In genomic region chr14:98791232-98791906, GRCm38 (mm10) we compare ENCODE assay signal across 26 mouse cellular contexts.
A peak's percentile ranks its signal among the peaks of the same experiment; 100 is the strongest.
DNase-seq lines count a peak whose midpoint lies in the region; ATAC-seq and TF ChIP-seq lines count a peak whose summit lies in the region.
"Had no signal": no experiment of that assay in that cellular context is flagged by ENCODE, and none has a peak within 500 bp of the region (broad histone marks: within the 10 kb centered on the region; RNA-seq: fewer than 3 reads in every experiment).

No protein-coding gene starts in this region.

- no peaks in the 10 kb centered on the region for H3K4me1 ChIP-seq in hindbrain, embryonic 11.5 days (replicated peaks; ENCODE audit: control insufficient read depth, insufficient read depth, low read length)
- H3K4me1 ChIP-seq in hindbrain, embryonic 10.5 days (replicated peaks), result peaks cover 12% of the 10 kb centered on the region
- no peaks in the 10 kb centered on the region for H3K4me1 ChIP-seq in limb, embryonic 14.5 days (ENCODE audit: control insufficient read depth, insufficient read depth, low read length)
- H3K4me1 ChIP-seq in limb, embryonic 10.5 days, result peaks cover 5% of the 10 kb centered on the region
- H3K4me1 ChIP-seq in neural tube, embryonic 11.5 days (ENCODE audit: control insufficient read depth, insufficient read depth, low read length), result no peaks in the 10 kb centered on the region
- H3K4me1 ChIP-seq: embryonic facial prominence, embryonic 10.5 days; embryonic facial prominence, embryonic 13.5 days; heart, embryonic 12.5 days; heart, embryonic 15.5 days had no signal

- H3K27me3 ChIP-seq in hindbrain, embryonic 11.5 days (ENCODE audit: control insufficient read depth, insufficient read depth, low read length), result no peaks in the 10 kb centered on the region
- H3K27me3 ChIP-seq in hindbrain, embryonic 10.5 days (ENCODE audit: insufficient read depth, poor library complexity, severe bottlenecking), result no peaks in the 10 kb centered on the region
- H3K27me3 ChIP-seq in limb, embryonic 14.5 days (ENCODE audit: control insufficient read depth, insufficient read depth, low read length), result no peaks in the 10 kb centered on the region
- H3K27me3 ChIP-seq in limb, embryonic 10.5 days (ENCODE audit: low read depth, poor library complexity, severe bottlenecking), result no peaks in the 10 kb centered on the region
- H3K27me3 ChIP-seq in neural tube, embryonic 11.5 days (ENCODE audit: control insufficient read depth, insufficient read depth, low read length), result no peaks in the 10 kb centered on the region
- H3K27me3 ChIP-seq: embryonic facial prominence, embryonic 13.5 days; forebrain, embryonic 13.5 days; heart, embryonic 12.5 days; heart, embryonic 15.5 days; hindbrain, embryonic 15.5 days had no signal

- TF ChIP-seq POLR2A in limb, embryonic 14.5 days (IDR thresholded peaks at IDR 0.05; ENCODE audit: borderline replicate concordance, extremely low read depth, insufficient read depth, insufficient read length), result no peak

- WGBS in hindbrain, embryonic 11.5 days, result 69% methylated on average over 6 of the region's 6 CpGs
- WGBS in hindbrain, embryonic 10.5 days, result 76% methylated on average over 6 of the region's 6 CpGs
- 62% methylated on average over 6 of the region's 6 CpGs for WGBS in limb, embryonic 14.5 days
- 89% methylated on average over 6 of the region's 6 CpGs for WGBS in limb, embryonic 10.5 days
- 82% methylated on average over 6 of the region's 6 CpGs for WGBS in neural tube, embryonic 11.5 days

- H3K27ac ChIP-seq in hindbrain, embryonic 11.5 days (ENCODE audit: low read depth, low read length), result no peak overlapping the region
- H3K27ac ChIP-seq in hindbrain, embryonic 10.5 days, result no peak overlapping the region
- H3K27ac ChIP-seq in limb, embryonic 14.5 days (replicated peaks; ENCODE audit: low read depth, low read length), result no peak overlapping the region
- no peak overlapping the region for H3K27ac ChIP-seq in limb, embryonic 10.5 days
- no peak overlapping the region for H3K27ac ChIP-seq in neural tube, embryonic 11.5 days (ENCODE audit: low read depth, low read length)
- H3K27ac ChIP-seq: embryonic facial prominence, embryonic 10.5 days; embryonic facial prominence, embryonic 13.5 days; forebrain, embryonic 13.5 days; gastrocnemius, adult 2 months; heart, embryonic 15.5 days; hindbrain, embryonic 15.5 days had no signal

- H3K36me3 ChIP-seq in hindbrain, embryonic 11.5 days (ENCODE audit: control insufficient read depth, insufficient read depth, low read length), result no peaks in the 10 kb centered on the region
- H3K36me3 ChIP-seq in hindbrain, embryonic 10.5 days, result no peaks in the 10 kb centered on the region
- H3K36me3 ChIP-seq in limb, embryonic 14.5 days (ENCODE audit: control insufficient read depth, insufficient read depth, low read length), result no peaks in the 10 kb centered on the region
- no peaks in the 10 kb centered on the region for H3K36me3 ChIP-seq in limb, embryonic 10.5 days
- no peaks in the 10 kb centered on the region for H3K36me3 ChIP-seq in neural tube, embryonic 11.5 days (ENCODE audit: control insufficient read depth, insufficient read depth, low read length)
- H3K36me3 ChIP-seq: embryonic facial prominence, embryonic 10.5 days; embryonic facial prominence, embryonic 13.5 days; heart, embryonic 12.5 days; heart, embryonic 15.5 days; hindbrain, embryonic 15.5 days had no signal

- H3K9ac ChIP-seq in hindbrain, embryonic 11.5 days (ENCODE audit: low read depth, low read length), result no peak overlapping the region
- no peak overlapping the region for H3K9ac ChIP-seq in limb, embryonic 14.5 days (ENCODE audit: low read depth, low read length, severe bottlenecking)
- H3K9ac ChIP-seq in neural tube, embryonic 11.5 days (ENCODE audit: low read length), result no peak overlapping the region
- H3K9ac ChIP-seq: embryonic facial prominence, embryonic 13.5 days; forebrain, embryonic 13.5 days; forebrain, postnatal 0 days; heart, embryonic 12.5 days; heart, embryonic 15.5 days; hindbrain, embryonic 15.5 days had no signal

- no peaks in the 10 kb centered on the region for H3K9me3 ChIP-seq in hindbrain, embryonic 11.5 days (ENCODE audit: control insufficient read depth, low read length)
- no peaks in the 10 kb centered on the region for H3K9me3 ChIP-seq in hindbrain, embryonic 10.5 days
- H3K9me3 ChIP-seq in limb, embryonic 14.5 days (ENCODE audit: control insufficient read depth, low read length), result no peaks in the 10 kb centered on the region
- no peaks in the 10 kb centered on the region for H3K9me3 ChIP-seq in limb, embryonic 10.5 days (replicated peaks)
- no peaks in the 10 kb centered on the region for H3K9me3 ChIP-seq in neural tube, embryonic 11.5 days (ENCODE audit: control insufficient read depth, low read length)
- H3K9me3 ChIP-seq: embryonic facial prominence, embryonic 10.5 days; embryonic facial prominence, embryonic 13.5 days; forebrain, embryonic 13.5 days; heart, embryonic 12.5 days; heart, embryonic 15.5 days; hindbrain, embryonic 15.5 days had no signal

- H3K4me3 ChIP-seq in hindbrain, embryonic 11.5 days (ENCODE audit: low read depth, low read length), result no peak overlapping the region
- no peak overlapping the region for H3K4me3 ChIP-seq in hindbrain, embryonic 10.5 days
- no peak overlapping the region for H3K4me3 ChIP-seq in limb, embryonic 14.5 days (replicated peaks; ENCODE audit: low read length)
- H3K4me3 ChIP-seq in limb, embryonic 10.5 days, result no peak overlapping the region
- no peak overlapping the region for H3K4me3 ChIP-seq in neural tube, embryonic 11.5 days (ENCODE audit: low read depth, low read length)
- H3K4me3 ChIP-seq: embryonic facial prominence, embryonic 10.5 days; embryonic facial prominence, embryonic 13.5 days; erythroblast, embryonic 14.5 days; forebrain, embryonic 13.5 days; gastrocnemius, adult 2 months; heart, embryonic 12.5 days; heart, embryonic 15.5 days; hindbrain, embryonic 15.5 days had no signal

- no peak overlapping the region for H3K4me2 ChIP-seq in hindbrain, embryonic 11.5 days (replicated peaks; ENCODE audit: low read depth, low read length)
- no peak overlapping the region for H3K4me2 ChIP-seq in limb, embryonic 14.5 days (replicated peaks; ENCODE audit: low read depth, low read length, severe bottlenecking)
- no peak overlapping the region for H3K4me2 ChIP-seq in neural tube, embryonic 11.5 days (ENCODE audit: low read depth)
- H3K4me2 ChIP-seq: embryonic facial prominence, embryonic 13.5 days; forebrain, embryonic 13.5 days; heart, embryonic 12.5 days; heart, embryonic 15.5 days; hindbrain, embryonic 15.5 days had no signal

- no peak for DNase-seq in hindbrain, embryonic 11.5 days (ENCODE audit: low spot score)
- no peak for DNase-seq in hindbrain, embryonic 10.5 days (ENCODE audit: low spot score)
- no peak for DNase-seq in limb, embryonic 14.5 days (ENCODE audit: low spot score)
- DNase-seq in limb, embryonic 10.5 days (ENCODE audit: low spot score), result no peak
- DNase-seq in neural tube, embryonic 11.5 days (ENCODE audit: low spot score), result no peak
- DNase-seq in neural tube, embryonic 10.5 days (ENCODE audit: extremely low spot score, low spot score), result no peak
- DNase-seq: adrenal gland, adult 2 months; adrenal gland, postnatal 14 days; cerebellum, adult 11-12 months; cerebellum, adult 8-10 months; cerebellum, postnatal 36 days; forebrain, postnatal 0 days; gastrocnemius, adult 2 months; gastrocnemius, postnatal 14 days; heart, adult 18-20 months; heart, postnatal 10 days; heart, postnatal 36 days had no signal

- ATAC-seq in hindbrain, embryonic 11.5 days (ENCODE audit: low FRiP score), result peak; percentile 63
- ATAC-seq in limb, embryonic 14.5 days (ENCODE audit: low FRiP score, low read depth), result 0 out of 2 replicates have a peak, but pooled peaks have one; percentile 15
- ATAC-seq in neural tube, embryonic 11.5 days (ENCODE audit: insufficient read depth, low FRiP score, low TSS enrichment), result peak; percentile 48; the same call in 1 of the 2 replicates
- ATAC-seq: CD4-positive, CD25-positive, alpha-beta regulatory T cell, adult 4 months; forebrain, embryonic 13.5 days; forebrain, postnatal 0 days; inflammation-experienced regulatory T-cells, adult 6 months had no signal
